Mouse (Mus musculus) limb, embryonic 14.5 days (tissue): ENCODE data around the gene Akain1. TPM values are rescaled to one million over a fixed set of nuclear protein-coding genes. Genes with fewer than 3 reads are reported as not detected.

Experiments
- ATAC-seq: fragments of 200-750 bp; cut with Nextera tagmentation; 2 replicates; pipeline ENCODE4 v1.8.0; 2017; ENCODE audit warnings: low read depth, moderate number of reproducible peaks, moderate TSS enrichment; ENCODE audit not compliant: low FRiP score
- DNase-seq: peaks from one replicate; pipeline ENCODE4 v3.0.0-alpha.2; 2015; ENCODE audit warnings: low spot score
- H3K27ac ChIP-seq: fragments of 300-500 bp; sonication (generic); replicated peaks from 2 replicates; pipeline ENCODE4 v1.5.1; 2014; ENCODE audit warnings: low read depth, mild to moderate bottlenecking, low read length, moderate library complexity, mixed read lengths
- H3K27me3 ChIP-seq: fragments of 300-500 bp; sonication (generic); 2 replicates; pipeline ENCODE4 v1.6.1; 2014; ENCODE audit warnings: low read length, mixed read lengths; ENCODE audit not compliant: control insufficient read depth, insufficient read depth
- H3K36me3 ChIP-seq: fragments of 300-500 bp; sonication (generic); 2 replicates; pipeline ENCODE4 v1.6.1; 2014; ENCODE audit warnings: mild to moderate bottlenecking, low read length, moderate library complexity, mixed read lengths; ENCODE audit not compliant: control insufficient read depth, insufficient read depth
- H3K4me1 ChIP-seq: fragments of 300-500 bp; sonication (generic); 2 replicates; pipeline ENCODE4 v1.6.1; 2014; ENCODE audit warnings: antibody characterized with exemption, low read length, mixed read lengths; ENCODE audit not compliant: control insufficient read depth, insufficient read depth
- H3K4me2 ChIP-seq: fragments of 300-500 bp; sonication (generic); replicated peaks from 2 replicates; pipeline ENCODE4 v1.6.1; 2014; ENCODE audit warnings: low read depth, mild to moderate bottlenecking, low read length, moderate library complexity; ENCODE audit not compliant: severe bottlenecking
- H3K4me3 ChIP-seq: fragments of 300-500 bp; sonication (generic); replicated peaks from 2 replicates; pipeline ENCODE4 v1.5.1; 2014; ENCODE audit warnings: low read length
- H3K9ac ChIP-seq: fragments of 300-500 bp; sonication (generic); 2 replicates; pipeline ENCODE4 v1.6.1; 2014; ENCODE audit warnings: mild to moderate bottlenecking, low read depth, low read length, moderate library complexity; ENCODE audit not compliant: severe bottlenecking
- H3K9me3 ChIP-seq: fragments of 300-500 bp; sonication (generic); 2 replicates; pipeline ENCODE4 v1.6.1; 2016; ENCODE audit warnings: low read length; ENCODE audit not compliant: control insufficient read depth
- POLR2A ChIP-seq: fragments of 200-500 bp; IDR thresholded peaks from 2 replicates; pipeline ENCODE4 v1.8.0; 2012; ENCODE audit warnings: inconsistent platforms, mild to moderate bottlenecking, moderate library complexity, borderline replicate concordance; ENCODE audit not compliant: insufficient read depth, insufficient read length; ENCODE audit errors: extremely low read depth
- WGBS: fragments of 180-500 bp; shearing (Covaris S2); extraction: QIAGEN DNeasy Blood & Tissue Kit; methylation state at CpG from one replicate; pipeline ENCODE4 v1.1.7; 2014; 5-methylcytosine and 5-hydroxymethylcytosine counted together
- polyA plus RNA-seq, 2 experiments: library from polyadenylated mRNA; depleted of rRNA in 1 of 2; stranded (reverse) in 1 of 2; unstranded in 1 of 2; fragments of >200 nt; fragmentation: Nextera tagmentation in 1 of 2; extraction: Ambion mirVana in 1 of 2; gene quantifications; 2 replicates each; pipeline versions ENCODE4 v1.2.1 to v1.2.3; 2012 to 2014

The Akain1 gene
- polyA plus RNA-seq, 2 experiments = not detected

DNA sequence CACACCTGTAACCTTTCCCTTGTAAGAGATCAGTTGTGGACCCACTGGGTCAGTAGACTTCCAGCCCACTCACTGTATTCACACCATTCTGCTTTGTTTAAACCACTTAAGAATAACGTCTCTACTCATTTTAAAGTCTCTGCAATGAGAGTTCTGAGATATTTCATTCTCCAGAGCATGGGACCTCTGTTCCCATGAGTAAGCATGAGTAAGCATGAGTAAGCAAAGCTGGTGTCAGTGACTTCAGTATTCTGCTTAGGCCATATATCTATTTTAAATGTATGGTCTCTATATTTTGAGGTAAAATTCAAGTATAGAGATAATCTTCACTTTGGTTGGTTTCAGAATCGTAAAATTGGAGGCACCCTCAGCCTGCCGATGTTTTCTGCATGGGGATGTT is 57.0 kb downstream of the Akain1 start:
- Histone ChIP-seq H3K27me3 (no peaks in the 10 kb centered on the region), H3K4me1 (no peaks in the 10 kb centered on the region), H3K4me2 (no peak overlapping the region), H3K27ac (no peak overlapping the region), H3K9ac (no peak overlapping the region), H3K4me3 (no peak overlapping the region), H3K36me3 (no peaks in the 10 kb centered on the region), H3K9me3 (no peaks in the 10 kb centered on the region)
- DNase-seq (no peak), ATAC-seq (no peak)
- WGBS = 59% methylated on average over 3 of the region's 3 CpGs
- TF ChIP-seq POLR2A = no peak

GRCm38 (mm10) chr17:69497315-69497714 is 58.2 kb downstream of the Akain1 start:
- ATAC-seq = no peak
- DNase-seq = no peak
- TF ChIP-seq POLR2A = no peak
- Histone ChIP-seq H3K36me3 (no peaks in the 10 kb centered on the region), H3K4me3 (no peak overlapping the region), H3K4me2 (no peak overlapping the region), H3K27me3 (no peaks in the 10 kb centered on the region), H3K27ac (no peak overlapping the region), H3K4me1 (no peaks in the 10 kb centered on the region), H3K9ac (no peak overlapping the region), H3K9me3 (no peaks in the 10 kb centered on the region)
- WGBS = 83% methylated on average over 4 of the region's 4 CpGs

- no peaks in the 10 kb centered on the region for H3K4me1 ChIP-seq
- DNase-seq (no peak), ATAC-seq (no peak)
- H3K9me3 ChIP-seq = no peaks in the 10 kb centered on the region
- 42% methylated on average over 2 of the region's 2 CpGs for WGBS
- H3K27ac ChIP-seq = no peak overlapping the region
- H3K9ac ChIP-seq = no peak overlapping the region
- H3K4me2 ChIP-seq = no peak overlapping the region
- no peak for TF ChIP-seq POLR2A
- no peak overlapping the region for H3K4me3 ChIP-seq
- no peaks in the 10 kb centered on the region for H3K27me3 ChIP-seq
- no peaks in the 10 kb centered on the region for H3K36me3 ChIP-seq
Measured at GRCm38 (mm10) chr17:69498913-69499312, 59.8 kb downstream of the Akain1 start.

DNA sequence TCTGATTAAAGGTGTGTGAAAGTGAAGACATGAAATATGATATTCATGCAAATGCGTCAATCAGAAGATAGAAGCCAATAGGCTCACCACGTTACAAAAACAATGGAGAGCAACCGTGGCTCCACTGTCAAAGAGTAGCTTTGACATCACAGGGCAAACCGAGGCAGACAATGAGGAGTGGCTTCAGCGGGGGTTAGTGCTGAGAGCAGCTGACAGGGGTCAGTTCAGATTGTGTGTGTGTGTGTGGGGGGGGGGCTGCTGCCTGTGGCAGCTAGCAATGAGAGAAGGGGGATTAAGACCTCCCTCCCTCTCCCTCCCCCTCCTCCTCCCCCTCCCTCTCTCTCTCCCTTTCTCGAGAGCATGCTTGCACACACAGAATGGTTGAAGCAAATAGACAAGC is 60.3 kb downstream of the Akain1 start:
- Histone ChIP-seq H3K36me3 (no peaks in the 10 kb centered on the region), H3K9ac (no peak overlapping the region), H3K27me3 (no peaks in the 10 kb centered on the region), H3K4me3 (no peak overlapping the region), H3K4me1 (no peaks in the 10 kb centered on the region), H3K4me2 (no peak overlapping the region), H3K27ac (no peak overlapping the region), H3K9me3 (no peaks in the 10 kb centered on the region)
- WGBS = 34% methylated on average over 5 of the region's 6 CpGs
- DNase-seq (no peak), ATAC-seq (no peak)
- no peak for TF ChIP-seq POLR2A

GRCm38 (mm10) chr17:69506070-69506469 is 66.9 kb downstream of the Akain1 start:
- no peak overlapping the region for H3K4me2 ChIP-seq
- H3K36me3 ChIP-seq = no peaks in the 10 kb centered on the region
- no peak for TF ChIP-seq POLR2A
- no peak overlapping the region for H3K27ac ChIP-seq
- ATAC-seq (no peak), DNase-seq (no peak)
- no peak overlapping the region for H3K9ac ChIP-seq
- H3K4me3 ChIP-seq = no peak overlapping the region
- 41% methylated on average over 3 of the region's 3 CpGs for WGBS
- no peaks in the 10 kb centered on the region for H3K9me3 ChIP-seq
- no peaks in the 10 kb centered on the region for H3K4me1 ChIP-seq
- H3K27me3 ChIP-seq = no peaks in the 10 kb centered on the region

- H3K9me3 ChIP-seq = no peaks in the 10 kb centered on the region
- no peak overlapping the region for H3K9ac ChIP-seq
- no peak overlapping the region for H3K27ac ChIP-seq
- no peak overlapping the region for H3K4me2 ChIP-seq
- TF ChIP-seq POLR2A = no peak
- no peaks in the 10 kb centered on the region for H3K27me3 ChIP-seq
- WGBS = 76% methylated on average over 4 of the region's 4 CpGs
- H3K4me1 ChIP-seq = no peaks in the 10 kb centered on the region
- DNase-seq (no peak), ATAC-seq (no peak)
- no peak overlapping the region for H3K4me3 ChIP-seq
- H3K36me3 ChIP-seq = no peaks in the 10 kb centered on the region
Measured at GRCm38 (mm10) chr17:69516344-69516907, 77.3 kb downstream of the Akain1 start.
